Mouse (Mus musculus) ES-Bruce4 (cell line): Measurements from ENCODE around the gene Fcrl5. TPM values are rescaled to one million over a fixed set of nuclear protein-coding genes. Genes with fewer than 3 reads are reported as not detected.

Experiments
- H3K27ac ChIP-seq: 2 replicates; pipeline ENCODE4 v1.5.1; 2012; ENCODE audit warnings: low read length, inconsistent platforms; ENCODE audit not compliant: insufficient read depth
- H3K27me3 ChIP-seq: 2 replicates; pipeline ENCODE4 v1.6.1; 2012; ENCODE audit warnings: mild to moderate bottlenecking, low read length, inconsistent platforms; ENCODE audit not compliant: control insufficient read depth, poor library complexity, insufficient read depth, severe bottlenecking
- H3K36me3 ChIP-seq: 2 replicates; pipeline ENCODE4 v1.6.1; 2012; ENCODE audit warnings: inconsistent platforms, mild to moderate bottlenecking, low read length, moderate library complexity; ENCODE audit not compliant: control insufficient read depth, poor library complexity, insufficient read depth, severe bottlenecking
- H3K4me1 ChIP-seq: one replicate; pipeline ENCODE4 v1.8.1; 2011; ENCODE audit warnings: low read length; ENCODE audit not compliant: control insufficient read depth, insufficient read depth
- H3K4me3 ChIP-seq: 2 replicates; pipeline ENCODE4 v1.5.1; 2011; ENCODE audit warnings: low read depth, mild to moderate bottlenecking, low read length
- H3K9ac ChIP-seq: 2 replicates; pipeline ENCODE4 v1.6.1; 2012; ENCODE audit warnings: low read depth, mild to moderate bottlenecking, inconsistent platforms; ENCODE audit not compliant: poor library complexity, severe bottlenecking
- H3K9me3 ChIP-seq: replicated peaks from 2 replicates; pipeline ENCODE4 v1.6.1; 2012; ENCODE audit warnings: mild to moderate bottlenecking, low read length, inconsistent platforms; ENCODE audit not compliant: control insufficient read depth, poor library complexity, insufficient read depth, severe bottlenecking
- CTCF ChIP-seq: IDR thresholded peaks from one replicate; pipeline ENCODE4 v1.8.1; 2011; ENCODE audit warnings: low read depth, low read length
- EP300 ChIP-seq: IDR thresholded peaks from 2 replicates; pipeline ENCODE4 v1.6.1; 2011; ENCODE audit warnings: low read depth, low read length; ENCODE audit not compliant: insufficient read depth
- POLR2A ChIP-seq: IDR thresholded peaks from one replicate; pipeline ENCODE4 v1.8.1; 2011; ENCODE audit warnings: low read length; ENCODE audit not compliant: insufficient read depth
- polyA plus RNA-seq: library from polyadenylated mRNA; stranded (reverse); fragments of >200 nt; gene quantifications from 2 replicates; pipeline ENCODE4 v1.2.4, GENCODE M21; 2011; ENCODE audit warnings: low read depth; ENCODE audit not compliant: missing spikeins, insufficient read depth, insufficient read length

The Fcrl5 gene
- polyA plus RNA-seq, 1 experiment, result not detected

- Histone ChIP-seq H3K9ac (no peak overlapping the region), H3K36me3 (no peaks in the 10 kb centered on the region), H3K4me1 (no peaks in the 10 kb centered on the region), H3K4me3 (no peak overlapping the region), H3K27me3 (no peaks in the 10 kb centered on the region), H3K27ac (peak overlapping the region; percentile 39; the same call in 1 of the 2 replicates), H3K9me3 (no peaks in the 10 kb centered on the region)
- no peak for TF ChIP-seq EP300
- no peak for TF ChIP-seq POLR2A
- TF ChIP-seq CTCF, result no peak
Measured at GRCm38 (mm10) chr3:87409196-87409935, 26.2 kb upstream of the Fcrl5 start.

- no peaks in the 10 kb centered on the region for H3K9me3 ChIP-seq
- TF ChIP-seq EP300 (no peak), POLR2A (no peak), CTCF (no peak)
- no peaks in the 10 kb centered on the region for H3K4me1 ChIP-seq
- H3K27me3 ChIP-seq, result no peaks in the 10 kb centered on the region
- H3K9ac ChIP-seq, result no peak overlapping the region
- no peak overlapping the region for H3K27ac ChIP-seq
- H3K4me3 ChIP-seq, result no peak overlapping the region
- H3K36me3 ChIP-seq, result no peaks in the 10 kb centered on the region
Measured at GRCm38 (mm10) chr3:87410605-87411004, 25.0 kb upstream of the Fcrl5 start.

GRCm38 (mm10) chr3:87411150-87411549 is 24.4 kb upstream of the Fcrl5 start:
- Histone ChIP-seq H3K27me3 (no peaks in the 10 kb centered on the region), H3K36me3 (no peaks in the 10 kb centered on the region), H3K9me3 (no peaks in the 10 kb centered on the region), H3K4me1 (no peaks in the 10 kb centered on the region), H3K4me3 (no peak overlapping the region), H3K27ac (no peak overlapping the region), H3K9ac (no peak overlapping the region)
- TF ChIP-seq EP300 (no peak), POLR2A (no peak), CTCF (peak; percentile 81)

DNA sequence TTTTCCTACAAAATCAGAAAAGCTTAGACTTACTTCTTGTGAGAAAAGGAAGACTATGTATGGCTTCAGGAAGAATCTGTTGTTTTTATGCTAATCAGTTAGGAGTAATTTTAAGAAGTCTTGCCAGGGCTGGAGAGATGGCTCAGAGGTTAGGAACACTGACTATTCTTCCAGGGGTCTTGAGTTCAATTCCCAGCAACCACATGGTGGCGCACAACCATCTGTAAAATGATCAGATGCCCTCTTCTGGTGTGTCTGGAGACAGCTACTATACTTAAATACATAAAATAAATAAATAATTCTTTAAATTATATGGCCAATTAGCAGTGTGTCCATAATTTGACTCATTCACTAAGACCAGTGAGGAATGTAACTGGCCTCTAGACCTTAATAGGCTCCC is 14.9 kb upstream of the Fcrl5 start:
- no peak overlapping the region for H3K9ac ChIP-seq
- H3K9me3 ChIP-seq, result no peaks in the 10 kb centered on the region; the same call in 1 of the 2 replicates
- TF ChIP-seq EP300 (no peak), POLR2A (no peak), CTCF (no peak)
- no peak overlapping the region for H3K4me3 ChIP-seq
- H3K36me3 ChIP-seq, result no peaks in the 10 kb centered on the region
- no peaks in the 10 kb centered on the region for H3K4me1 ChIP-seq
- H3K27ac ChIP-seq, result no peak overlapping the region
- H3K27me3 ChIP-seq, result no peaks in the 10 kb centered on the region

DNA sequence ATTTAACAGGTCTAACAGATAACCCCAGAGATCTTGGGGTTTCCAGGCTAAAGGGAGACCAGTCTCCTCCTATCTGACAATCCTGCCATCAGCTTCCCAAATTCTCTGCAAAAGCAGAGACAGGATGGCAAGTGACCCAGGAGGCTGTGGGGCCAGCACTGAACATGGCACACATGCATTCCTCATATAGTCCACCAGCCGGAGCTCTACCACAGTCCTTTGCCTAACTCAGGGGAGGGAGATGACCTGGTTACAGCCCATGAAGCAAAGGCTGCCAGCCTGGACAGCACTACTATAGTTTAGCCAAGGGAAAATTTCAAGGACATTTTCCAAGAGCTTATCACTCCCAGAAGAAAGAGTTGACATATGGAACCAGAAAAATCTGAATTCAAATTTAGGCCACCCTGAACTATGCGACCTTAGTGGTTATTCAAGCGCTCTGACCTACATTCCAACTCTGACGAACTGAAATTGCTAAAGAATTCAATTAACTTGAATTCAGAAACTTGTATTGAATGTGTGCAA is 13.1 kb upstream of the Fcrl5 start:
- TF ChIP-seq EP300, result no peak
- no peak for TF ChIP-seq POLR2A
- TF ChIP-seq CTCF, result no peak
- H3K4me1 ChIP-seq, result no peaks in the 10 kb centered on the region
- H3K27me3 ChIP-seq, result no peaks in the 10 kb centered on the region
- no peaks in the 10 kb centered on the region for H3K36me3 ChIP-seq
- no peak overlapping the region for H3K9ac ChIP-seq
- no peaks in the 10 kb centered on the region; the same call in 1 of the 2 replicates for H3K9me3 ChIP-seq
- H3K4me3 ChIP-seq, result no peak overlapping the region
- H3K27ac ChIP-seq, result no peak overlapping the region

DNA sequence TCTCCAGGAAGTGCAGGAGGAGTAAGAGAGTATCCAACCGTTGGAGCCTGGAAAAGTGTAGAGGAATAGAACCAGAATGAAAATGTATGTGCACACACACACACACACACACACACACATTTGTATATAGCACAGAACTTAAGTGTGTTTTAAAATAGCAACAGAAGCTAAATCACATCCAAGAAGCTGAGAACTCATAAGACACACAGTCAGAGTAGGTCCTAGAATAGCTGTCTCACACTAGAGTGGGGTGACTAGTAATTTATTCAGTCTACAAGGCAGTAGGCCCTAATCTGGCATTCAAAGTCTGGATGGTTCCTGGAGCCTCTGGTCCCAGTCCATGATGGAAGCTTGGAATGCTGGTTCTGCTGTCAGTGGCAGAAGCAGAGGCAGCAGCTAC is 5.0 kb downstream of the Fcrl5 start:
- no peaks in the 10 kb centered on the region for H3K27me3 ChIP-seq
- no peaks in the 10 kb centered on the region for H3K9me3 ChIP-seq
- H3K27ac ChIP-seq, result no peak overlapping the region
- H3K36me3 ChIP-seq, result no peaks in the 10 kb centered on the region
- no peak overlapping the region for H3K4me3 ChIP-seq
- H3K9ac ChIP-seq, result no peak overlapping the region
- H3K4me1 ChIP-seq, result no peaks in the 10 kb centered on the region
- TF ChIP-seq POLR2A, result no peak
- TF ChIP-seq CTCF, result no peak
- TF ChIP-seq EP300, result no peak
